Mouse (Mus musculus): ENCODE data around the gene Myh7b.

GRCm38 (mm10) chr2:155603707-155604106, 7.3 kb upstream of the Myh7b start:
- TF ChIP-seq CTCF (IDR thresholded peaks at IDR 0.05) (0 out of 2 replicates have a peak, but pooled peaks have one; percentile 19), EP300 (IDR thresholded peaks at IDR 0.05) (no peak)

Measured in lung, postnatal 0 days (tissue).